Mouse (Mus musculus) brown adipose tissue, adult 24 weeks (tissue): ENCODE data around the gene Retn. TPM values are rescaled to one million over a fixed set of nuclear protein-coding genes. Genes with fewer than 3 reads are reported as not detected.

Experiments
- H3K27ac ChIP-seq: fragments of 200-500 bp; replicated peaks from 2 replicates; pipeline ENCODE4 v1.5.1; 2012; ENCODE audit warnings: low read depth, mild to moderate bottlenecking, low read length
- H3K4me1 ChIP-seq: fragments of 200-500 bp; 2 replicates; pipeline ENCODE4 v1.6.1; 2012; ENCODE audit warnings: low read length, mixed read lengths; ENCODE audit not compliant: control insufficient read depth, insufficient read depth, insufficient read length
- H3K4me3 ChIP-seq: fragments of 200-500 bp; 2 replicates; pipeline ENCODE4 v1.5.1; 2012; ENCODE audit warnings: low read depth, mild to moderate bottlenecking, low read length, moderate library complexity; ENCODE audit not compliant: insufficient read depth
- polyA plus RNA-seq: library from polyadenylated mRNA; stranded (reverse); fragments of >200 nt; gene quantifications from 2 replicates; pipeline ENCODE4 v1.2.4, GENCODE M21; 2012; ENCODE audit not compliant: missing spikeins, insufficient read depth, insufficient read length

Gene Retn
- polyA plus RNA-seq, 1 experiment, result 212 TPM

DNA sequence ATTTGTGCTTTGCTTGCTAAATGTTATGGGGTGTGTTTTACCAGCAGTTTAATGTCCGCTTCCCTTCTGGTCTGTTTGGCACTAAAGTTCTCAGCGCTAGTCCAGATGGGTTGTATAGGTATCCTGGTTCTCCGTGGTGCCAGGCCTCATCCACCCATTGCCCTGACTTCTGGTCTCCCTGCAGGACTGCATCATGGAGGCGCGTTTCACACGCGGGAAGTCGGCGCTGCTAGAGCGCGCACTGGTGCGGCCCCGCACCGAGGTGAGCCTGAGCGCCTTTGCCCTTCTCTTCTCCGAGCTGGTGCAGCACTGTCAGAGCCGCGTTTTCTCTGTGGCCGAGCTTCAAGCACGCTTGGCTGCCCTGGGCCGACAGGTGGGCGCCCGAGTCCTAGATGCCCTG is 23.3 kb downstream of the Retn start:
- H3K4me1 ChIP-seq, result peaks cover 4% of the 10 kb centered on the region; the same call in 1 of the 2 replicates
- H3K27ac ChIP-seq, result no peak overlapping the region
- no peak overlapping the region for H3K4me3 ChIP-seq

DNA sequence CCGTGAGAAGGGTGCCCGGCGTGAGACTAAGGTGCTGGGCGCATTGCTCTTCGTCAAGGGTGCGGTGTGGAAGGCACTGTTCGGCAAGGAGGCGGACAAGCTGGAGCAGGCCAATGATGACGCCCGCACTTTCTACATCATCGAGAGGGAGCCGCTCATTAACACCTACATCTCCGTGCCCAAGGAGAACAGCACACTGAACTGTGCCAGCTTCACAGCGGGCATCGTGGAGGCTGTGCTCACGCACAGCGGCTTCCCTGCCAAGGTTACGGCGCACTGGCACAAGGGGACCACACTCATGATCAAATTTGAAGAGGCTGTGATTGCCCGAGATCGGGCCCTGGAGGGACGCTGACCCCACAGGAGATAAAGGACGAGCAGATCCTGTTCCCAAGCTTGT is 23.7 kb downstream of the Retn start:
- H3K4me3 ChIP-seq, result no peak overlapping the region
- H3K27ac ChIP-seq, result no peak overlapping the region
- peaks cover 4% of the 10 kb centered on the region; the same call in 1 of the 2 replicates for H3K4me1 ChIP-seq

DNA sequence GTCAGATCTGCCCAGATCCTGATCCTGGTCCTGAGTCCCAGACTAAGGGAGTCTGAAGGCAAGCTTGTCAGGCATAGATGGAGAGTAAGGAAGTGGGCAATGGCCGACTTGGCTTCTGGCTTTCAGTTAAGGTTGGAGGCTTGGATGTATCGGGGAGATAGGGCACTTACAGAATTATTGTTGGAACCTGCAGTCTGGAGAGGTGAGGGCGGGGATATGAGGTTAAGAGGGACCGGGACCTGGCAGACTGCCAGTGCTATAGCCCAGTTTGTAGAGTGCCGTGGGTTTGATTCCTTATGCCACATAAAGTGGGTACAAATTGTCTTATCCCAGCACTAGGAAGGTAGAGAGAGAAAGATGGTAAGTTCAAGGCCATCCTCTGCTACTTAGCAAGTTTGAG is 24.1 kb downstream of the Retn start:
- Histone ChIP-seq H3K27ac (no peak overlapping the region), H3K4me1 (peaks cover 4% of the 10 kb centered on the region; the same call in 1 of the 2 replicates), H3K4me3 (no peak overlapping the region)

DNA sequence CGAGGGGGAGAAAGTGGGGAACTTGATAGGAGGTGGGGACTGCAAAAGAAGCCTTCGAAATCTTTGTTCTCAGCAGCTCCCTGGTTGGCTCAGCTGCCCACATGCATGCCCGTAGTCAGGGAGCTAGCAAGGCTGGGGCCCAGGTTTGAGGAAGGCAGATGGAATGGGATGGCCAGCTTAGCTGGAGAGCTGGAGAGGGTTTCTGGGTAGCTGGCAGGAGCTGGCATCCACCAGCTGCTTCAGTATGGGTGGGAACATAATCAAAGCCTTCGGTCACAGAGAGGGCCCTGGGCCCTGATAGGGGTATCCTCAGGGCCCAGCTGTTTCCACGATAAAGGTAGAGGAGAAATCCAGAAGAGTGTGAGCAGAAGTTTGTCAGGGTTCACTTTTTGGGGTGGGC is 26.9 kb downstream of the Retn start:
- H3K4me3 ChIP-seq, result no peak overlapping the region
- H3K4me1 ChIP-seq, result peaks cover 2% of the 10 kb centered on the region; the same call in 1 of the 2 replicates
- no peak overlapping the region for H3K27ac ChIP-seq

DNA sequence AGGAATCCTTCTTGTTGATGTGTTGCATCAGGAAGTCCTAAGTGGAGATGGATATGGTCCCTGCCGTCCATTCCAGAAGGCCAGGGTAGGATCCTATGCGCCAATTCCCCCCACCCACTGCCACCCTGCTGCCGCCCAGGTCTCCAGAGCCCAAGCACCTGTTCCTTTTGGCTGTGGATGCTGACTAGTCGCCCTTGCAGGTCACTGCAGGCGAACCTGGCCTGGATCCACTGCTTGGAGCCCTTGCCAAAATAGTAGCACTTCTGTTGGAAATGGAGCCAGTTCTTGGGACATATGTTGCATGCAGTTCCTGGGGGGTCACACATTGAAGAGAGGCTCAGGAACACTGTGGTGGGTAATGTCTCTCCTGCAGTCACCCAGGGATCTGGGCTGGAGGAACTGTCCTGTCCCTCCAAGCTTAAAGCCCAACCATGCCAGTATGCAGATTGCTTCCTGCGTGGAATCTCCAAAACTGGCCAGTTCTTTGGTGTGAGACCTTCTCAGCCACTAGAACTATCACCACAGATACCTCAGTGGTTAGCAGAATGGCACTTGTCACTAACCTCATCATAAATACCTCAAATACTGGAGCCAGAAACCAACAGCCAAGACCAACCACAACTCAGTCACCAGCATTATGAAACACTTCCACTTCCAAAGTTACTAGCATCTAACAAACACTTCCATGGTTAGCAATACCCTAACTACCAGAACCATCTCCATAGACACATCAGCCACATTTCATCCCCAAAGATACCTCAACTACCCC is 28.0 kb downstream of the Retn start:
- Histone ChIP-seq H3K4me1 (no peaks in the 10 kb centered on the region), H3K4me3 (no peak overlapping the region), H3K27ac (no peak overlapping the region)

DNA sequence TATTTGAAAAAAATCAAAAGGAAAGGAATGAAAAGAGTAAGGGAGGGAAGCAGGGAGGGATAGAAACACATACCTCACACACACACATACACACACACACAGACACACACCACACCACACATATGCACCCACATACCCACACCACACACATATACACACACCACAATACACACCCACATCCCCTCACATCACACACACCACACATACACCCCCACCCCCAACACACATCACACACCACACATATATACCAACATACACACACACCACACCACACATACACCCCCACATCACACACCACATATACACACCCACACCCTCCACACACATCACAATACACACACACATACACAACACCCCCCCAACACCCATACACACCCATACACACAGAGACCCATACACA is 29.0 kb downstream of the Retn start:
- no peak overlapping the region for H3K4me3 ChIP-seq
- H3K4me1 ChIP-seq, result no peaks in the 10 kb centered on the region
- H3K27ac ChIP-seq, result no peak overlapping the region

DNA sequence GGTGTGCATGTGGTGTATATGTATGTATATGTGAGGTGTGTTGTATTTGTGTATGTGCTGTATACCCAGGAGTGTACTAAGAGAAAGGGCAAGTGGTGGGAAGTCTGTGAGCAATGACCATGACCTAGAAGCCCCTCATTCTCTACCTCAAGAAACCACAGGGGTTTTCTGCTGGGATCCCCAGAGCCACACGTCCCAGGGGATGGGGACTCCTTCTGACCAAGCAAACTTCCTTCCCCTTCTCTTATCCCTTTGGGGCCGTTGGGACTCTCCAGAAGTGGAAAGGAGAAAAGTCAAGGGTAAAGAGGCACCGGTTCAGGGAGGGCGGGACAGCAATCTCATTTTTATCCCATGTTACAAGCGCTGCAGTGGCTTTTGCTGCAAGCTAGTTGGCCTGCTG is 29.9 kb downstream of the Retn start:
- H3K4me1 ChIP-seq, result no peaks in the 10 kb centered on the region
- no peak overlapping the region for H3K4me3 ChIP-seq
- H3K27ac ChIP-seq, result no peak overlapping the region

DNA sequence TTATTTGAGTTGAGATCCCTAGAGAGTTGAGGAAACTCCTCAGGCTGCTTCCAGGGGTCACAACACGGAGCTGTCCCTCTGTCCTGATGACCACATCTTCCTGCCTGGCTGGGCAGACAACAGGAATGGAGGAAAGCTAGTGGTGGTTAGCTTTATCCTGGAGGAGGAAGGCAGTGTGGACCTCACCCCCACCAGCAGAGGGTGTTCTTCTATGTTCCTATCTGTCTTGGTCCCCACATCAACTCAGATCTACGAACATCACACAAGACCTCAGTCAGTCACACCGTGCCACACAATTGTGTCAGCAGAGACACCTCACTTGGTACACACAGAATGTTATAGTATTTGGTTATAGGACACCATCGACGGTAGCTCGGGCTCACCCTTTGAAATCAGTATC is 32.0 kb downstream of the Retn start:
- no peaks in the 10 kb centered on the region for H3K4me1 ChIP-seq
- no peak overlapping the region for H3K27ac ChIP-seq
- no peak overlapping the region for H3K4me3 ChIP-seq

DNA sequence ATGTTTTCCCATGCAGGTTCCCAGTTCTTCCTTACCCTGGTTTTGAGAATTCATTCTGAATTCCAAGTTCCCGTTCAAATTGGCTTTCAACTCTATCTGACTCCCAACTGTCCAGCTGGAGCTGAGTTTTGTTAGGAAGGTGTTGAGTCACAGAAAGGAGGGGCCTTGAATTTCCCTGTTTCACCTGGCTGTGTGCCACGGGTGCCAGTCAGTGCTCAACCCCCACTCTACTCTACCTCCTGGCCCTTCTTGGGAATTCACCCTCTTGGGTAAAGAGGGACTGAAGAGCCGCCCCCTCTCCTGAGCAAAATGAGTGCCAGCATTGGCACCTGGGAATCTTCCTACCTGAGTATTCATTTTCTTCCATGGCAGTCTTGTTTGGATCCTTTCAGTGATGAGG is 35.2 kb downstream of the Retn start:
- no peak overlapping the region for H3K4me3 ChIP-seq
- H3K4me1 ChIP-seq, result no peaks in the 10 kb centered on the region
- no peak overlapping the region for H3K27ac ChIP-seq

DNA sequence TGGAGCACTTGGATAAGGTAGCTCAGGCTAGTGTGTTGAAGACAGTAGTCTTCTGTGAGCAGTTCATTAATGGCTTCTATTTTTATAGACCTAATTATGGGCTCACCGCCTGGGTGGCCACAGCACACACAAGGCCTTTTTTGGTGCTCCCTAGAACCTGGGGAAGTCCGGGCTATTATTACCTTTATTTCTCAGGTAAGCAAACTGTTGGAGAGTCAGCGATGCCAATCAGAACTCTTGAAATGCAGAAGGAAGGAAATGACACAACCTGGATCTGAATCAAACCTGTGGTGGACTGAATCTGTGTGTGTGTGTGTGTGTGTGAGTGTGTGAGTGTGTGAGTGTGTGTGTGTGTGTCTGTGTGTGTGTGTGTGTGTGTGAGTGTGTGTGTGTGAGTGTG is 38.6 kb downstream of the Retn start, which contains the start of gene Fcer2a:
Fcer2a (minus strand) TSS at position 55 of the 400 bp plus-strand sequence.
- Histone ChIP-seq H3K4me1 (no peaks in the 10 kb centered on the region), H3K4me3 (no peak within 1 kb of the TSS), H3K27ac (no peak within 1 kb of the TSS)

DNA sequence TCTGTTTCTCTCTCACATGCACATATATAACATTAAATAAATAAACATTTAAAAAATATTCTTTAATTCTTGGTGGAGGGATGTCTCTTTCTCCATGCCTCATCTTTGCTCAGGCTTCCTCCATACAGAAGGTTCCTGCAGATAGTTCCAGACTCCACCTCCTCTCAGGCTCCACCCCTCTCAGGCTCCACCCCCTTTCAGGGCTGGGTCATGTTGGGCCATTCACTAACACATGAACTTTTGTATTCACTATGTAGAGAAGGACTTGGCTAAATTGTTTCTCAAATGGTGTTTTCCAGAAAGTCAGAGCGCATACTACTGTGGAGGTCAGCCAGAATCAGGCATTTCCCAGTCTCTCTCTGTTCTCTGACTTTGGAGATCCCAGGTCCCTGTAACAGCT is 45.9 kb downstream of the Retn start:
- Histone ChIP-seq H3K4me3 (no peak overlapping the region), H3K27ac (no peak overlapping the region), H3K4me1 (no peaks in the 10 kb centered on the region)

DNA sequence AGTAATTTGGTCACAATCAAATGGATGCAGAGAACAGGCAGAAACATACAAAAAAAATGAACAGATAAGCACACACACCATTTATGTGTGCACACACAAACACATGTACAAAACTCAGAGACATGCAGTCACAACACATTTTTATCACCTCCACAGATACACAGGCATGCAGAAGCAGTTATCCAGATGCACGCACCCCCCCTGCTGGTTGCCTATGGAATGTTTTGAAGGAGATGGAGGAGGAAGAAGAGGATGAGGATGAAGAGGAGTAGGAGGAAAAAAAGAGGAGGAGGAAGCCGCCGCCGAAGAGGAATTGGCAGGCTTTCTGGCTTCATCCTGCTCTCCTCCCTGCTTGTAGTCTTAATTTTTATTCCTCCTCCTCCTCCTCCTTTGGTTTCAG is 50.1 kb downstream of the Retn start:
- Histone ChIP-seq H3K4me1 (no peaks in the 10 kb centered on the region), H3K4me3 (no peak overlapping the region), H3K27ac (no peak overlapping the region)

DNA sequence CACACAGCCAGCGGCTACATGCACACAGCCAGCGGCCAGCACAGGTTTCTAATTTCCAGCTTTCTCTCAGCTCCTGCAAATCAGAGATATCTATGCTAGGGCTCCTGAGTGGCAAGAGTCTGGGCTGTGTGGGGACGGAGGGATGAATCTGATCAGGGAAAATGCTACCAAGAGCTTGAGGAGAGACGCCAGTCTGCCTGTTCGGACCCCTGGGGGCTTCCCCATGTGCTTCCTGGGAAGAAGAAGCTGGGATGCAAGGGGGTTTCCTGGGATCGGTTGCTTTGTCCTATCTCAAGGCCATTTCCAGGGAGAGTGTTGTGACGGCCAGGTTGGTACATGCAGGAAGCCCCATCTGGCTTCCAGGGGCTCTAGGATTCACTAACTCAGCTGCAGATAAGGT is 52.0 kb downstream of the Retn start:
- Histone ChIP-seq H3K4me1 (no peaks in the 10 kb centered on the region), H3K4me3 (no peak overlapping the region), H3K27ac (no peak overlapping the region)
